Mouse (Mus musculus) spleen, postnatal 36 days (tissue): ENCODE data around the gene Dctn5.
A peak's percentile ranks its signal among the peaks of the same experiment; 100 is the strongest.
"Not testable (repeated sequence)": the region's sequence is repeated elsewhere in the genome, so short reads cannot be mapped to it uniquely, and the experiment has no call there.

Source experiments
- DNase-seq, 2 experiments: peaks; one replicate each; pipeline ENCODE4 v3.0.0; 2022; ENCODE audit warnings: low spot score in 2 of 2, mixed read lengths in 1 of 2

Gene Dctn5

DNA sequence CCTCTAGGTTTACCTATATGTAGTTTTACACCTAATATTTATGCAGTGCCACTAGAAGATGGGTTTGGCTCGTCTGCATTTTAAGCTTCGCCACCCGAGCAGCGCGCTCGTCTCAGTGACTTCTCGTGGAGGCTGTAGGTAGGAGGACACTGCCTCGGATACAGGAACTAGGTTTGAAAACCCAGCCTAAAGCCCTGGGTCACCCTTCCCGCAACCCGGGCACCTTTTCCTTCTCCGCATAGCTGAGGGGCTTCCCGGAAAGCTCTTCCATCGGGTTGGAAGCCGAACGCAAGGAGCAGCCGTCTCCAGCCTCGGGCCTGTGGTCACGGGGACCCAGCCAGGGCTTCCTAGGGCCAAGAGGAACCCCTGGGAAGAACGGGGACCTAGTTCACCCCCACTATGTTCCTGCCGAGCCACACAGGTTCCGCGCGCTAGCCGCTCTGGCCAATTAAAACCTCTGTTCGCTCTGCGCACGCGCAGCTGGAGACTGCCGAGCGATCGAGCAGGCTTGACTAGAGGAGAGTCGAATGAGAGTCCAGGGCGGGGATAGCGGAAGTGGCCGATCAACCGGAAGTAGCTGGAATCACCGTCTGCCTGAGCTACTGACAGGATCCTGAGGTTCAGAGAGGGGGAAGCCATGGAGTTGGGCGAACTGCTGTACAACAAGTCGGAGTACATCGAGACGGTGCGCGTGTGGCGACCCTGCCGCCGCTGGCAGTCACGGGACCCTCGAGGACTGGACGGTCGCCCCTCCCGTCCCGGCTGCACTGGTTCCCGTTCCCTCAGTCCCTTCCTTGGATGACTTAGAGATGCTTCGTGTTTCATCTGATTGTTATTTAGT lies at the start of gene Dctn5, which contains the start of gene Palb2:
Gene Dctn5 (plus strand): TSS at position 545 of the 841 bp plus-strand sequence.
Gene Palb2 (minus strand): TSS at position 489 of the 841 bp plus-strand sequence.
- DNase-seq, result peak; percentile 98 to 99

DNA sequence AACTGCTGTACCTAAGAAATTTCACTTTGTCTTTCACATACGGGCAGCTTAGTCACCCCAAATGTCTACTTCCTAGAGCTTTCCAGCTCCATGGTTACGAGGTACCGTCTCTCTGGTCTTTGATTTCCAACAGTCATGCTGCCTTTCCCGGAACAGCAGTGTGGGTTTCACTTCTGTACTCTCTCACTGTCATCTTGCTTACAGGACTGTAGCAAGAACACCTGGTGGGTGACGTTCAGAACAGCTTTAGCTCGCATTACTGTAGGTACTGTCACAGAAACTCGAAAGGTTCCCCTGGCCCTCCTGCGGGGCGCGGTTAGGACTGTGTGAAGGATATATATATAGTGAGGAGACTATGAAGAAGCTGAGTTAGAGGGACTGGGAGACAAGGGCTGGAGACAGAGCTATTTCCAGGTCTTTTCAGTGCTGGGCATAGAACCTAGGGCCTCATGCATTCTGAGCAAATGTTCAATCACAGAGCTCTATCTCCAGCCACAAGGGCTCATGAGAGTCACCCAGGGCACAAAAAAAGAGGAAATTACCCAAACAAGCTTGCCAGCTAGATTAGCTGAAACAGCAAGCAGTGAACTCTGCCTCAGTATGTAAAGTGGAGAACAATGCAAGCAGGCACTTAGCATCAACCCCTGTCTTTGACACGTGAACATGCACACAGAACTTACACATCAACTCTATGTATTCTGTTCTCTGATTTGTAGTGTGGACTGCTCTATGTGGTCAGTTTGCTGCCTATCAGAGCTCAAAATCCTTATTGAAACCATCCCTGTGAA lies 45.5 kb upstream of the Dctn5 start:
- DNase-seq, result peak; percentile 41 to 47

DNA sequence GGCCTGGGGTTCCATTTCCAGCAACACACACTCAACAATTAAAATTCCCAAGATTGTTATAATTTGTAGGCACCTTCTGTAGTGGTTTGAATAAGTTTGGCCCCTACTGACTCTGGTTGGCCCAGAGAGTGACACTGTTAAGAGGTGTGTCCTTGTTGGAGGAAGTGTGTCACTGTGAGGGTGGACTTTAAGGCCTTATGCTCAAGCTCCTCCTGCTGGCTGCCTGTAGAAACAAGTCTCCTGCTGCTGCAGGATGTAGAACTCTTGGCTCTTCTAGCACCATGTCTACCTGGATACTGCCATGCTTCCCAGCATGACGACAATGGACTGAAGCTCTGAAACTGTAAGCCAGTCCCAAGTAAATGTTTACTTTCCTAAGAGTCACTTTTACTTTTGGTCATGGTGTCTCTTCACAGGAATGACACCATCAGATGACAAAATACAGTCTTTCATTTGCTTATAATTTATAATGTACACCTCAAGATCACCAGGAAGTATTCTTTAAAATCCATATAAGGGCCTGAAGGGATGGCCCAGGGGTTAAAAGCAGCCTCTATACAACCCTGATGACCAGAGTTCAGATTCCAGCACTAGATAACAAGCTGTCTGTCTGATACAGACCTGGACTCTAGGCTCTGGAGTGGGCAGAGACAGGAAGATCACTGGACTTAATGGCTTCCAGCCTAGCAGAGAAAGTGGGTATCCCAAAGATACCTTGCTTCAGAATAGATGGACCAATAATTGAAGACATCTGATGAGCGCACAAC lies 38.1 kb upstream of the Dctn5 start:
- DNase-seq, result peak; percentile 14 to 38

DNA sequence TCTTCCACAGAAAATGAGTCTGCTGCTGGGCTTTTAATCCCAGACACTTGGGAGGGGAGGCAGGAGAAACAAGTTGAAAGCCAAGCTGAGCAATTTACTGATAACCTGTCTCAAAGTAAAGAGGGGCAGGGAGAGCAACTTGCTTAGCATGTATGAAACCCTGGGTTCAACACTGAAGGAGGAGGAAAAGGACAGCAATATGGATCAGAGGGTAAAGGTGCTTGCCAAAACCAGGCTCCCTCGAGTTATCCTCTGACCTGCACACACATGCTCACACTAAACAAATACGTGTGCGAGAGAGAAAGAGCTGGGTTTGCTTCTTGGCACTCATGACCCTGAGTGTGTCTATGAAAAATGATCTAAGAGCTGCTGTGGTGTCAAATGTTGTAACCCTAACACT lies 34.8 kb upstream of the Dctn5 start:
- DNase-seq, result no peak

DNA sequence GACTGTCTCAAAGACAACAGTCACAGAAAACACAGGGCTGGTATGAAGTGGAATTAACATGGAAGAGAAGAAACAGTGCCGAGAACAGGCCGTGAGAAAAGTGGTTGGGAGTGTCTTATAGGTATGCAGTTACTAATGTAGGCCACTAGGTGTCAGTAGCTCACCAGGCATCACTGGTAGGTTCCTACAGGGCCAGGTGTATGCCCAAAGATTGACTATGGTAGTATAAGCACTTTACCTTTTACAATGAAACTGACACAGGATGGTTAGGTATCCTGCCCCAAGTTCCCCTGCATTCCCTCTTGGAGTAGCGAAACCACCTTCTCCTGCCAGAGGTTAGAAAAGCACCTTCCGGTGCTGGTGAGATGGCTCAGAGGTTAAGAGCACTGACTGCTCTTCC lies 33.6 kb upstream of the Dctn5 start:
- DNase-seq, result peak; percentile 32 to 33

DNA sequence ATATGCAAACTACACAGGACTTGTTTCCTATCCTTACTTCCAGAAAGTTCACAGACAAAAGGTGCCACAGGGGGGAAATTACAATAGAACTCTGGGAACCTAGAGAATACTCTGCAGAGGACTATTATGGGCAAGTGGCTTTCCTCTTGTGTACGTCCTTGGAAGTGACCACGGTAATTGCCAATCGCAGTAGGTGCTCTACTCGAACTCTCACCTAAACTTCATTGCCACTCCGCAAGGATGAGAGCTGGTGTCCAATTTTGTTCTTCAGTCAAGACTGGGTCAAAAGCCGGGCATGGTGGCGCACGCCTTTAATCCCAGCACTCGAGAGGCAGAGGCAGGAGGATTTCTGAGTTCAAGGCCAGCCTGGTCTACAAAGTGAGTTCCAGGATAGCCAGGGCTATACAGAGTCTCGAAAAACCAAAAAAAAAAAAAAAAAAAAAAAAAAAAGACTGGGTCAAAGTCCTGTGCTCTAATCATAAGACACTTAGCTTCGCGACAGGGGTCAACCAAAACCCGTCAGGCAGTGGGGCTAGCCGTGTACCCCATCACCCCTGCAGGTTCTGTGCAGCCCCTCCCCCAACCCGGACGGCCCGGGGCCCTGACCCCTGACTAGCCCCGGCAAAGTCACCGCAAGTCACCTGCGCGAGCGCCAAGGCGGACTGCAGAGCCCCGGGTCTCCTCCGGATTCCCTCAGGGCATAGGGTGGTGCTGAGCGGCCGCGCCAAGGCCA lies 31.7 kb upstream of the Dctn5 start:
- DNase-seq, result not testable (repeated sequence)

DNA sequence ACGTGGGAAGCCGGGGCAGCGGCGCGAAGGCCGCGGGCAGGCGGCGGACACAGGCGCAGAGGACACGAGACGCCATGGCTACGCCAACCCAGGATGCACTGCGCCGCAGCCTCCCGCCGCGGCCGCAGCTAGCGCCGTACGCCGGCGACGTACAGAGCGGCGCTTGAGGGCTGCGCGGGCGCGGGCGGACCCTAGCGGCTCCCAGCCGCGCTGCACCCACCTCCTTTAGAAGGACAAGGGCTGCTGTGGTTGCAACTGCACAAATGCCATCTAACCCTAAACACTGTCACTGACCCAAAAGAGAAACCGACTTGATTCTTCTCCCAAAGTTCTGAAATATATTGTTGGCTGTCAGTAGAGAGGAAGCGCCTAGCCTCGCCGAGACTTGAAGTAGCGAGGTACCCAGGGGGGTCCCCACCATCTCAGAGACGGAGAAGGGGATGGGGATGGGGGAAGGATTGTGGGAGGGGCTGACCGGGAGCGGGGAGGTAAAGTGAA lies 31.0 kb upstream of the Dctn5 start, which contains the start of gene Ndufab1:
Gene Ndufab1 (minus strand): TSS at position 140 of the 498 bp plus-strand sequence.
- peak; percentile 85 for DNase-seq

DNA sequence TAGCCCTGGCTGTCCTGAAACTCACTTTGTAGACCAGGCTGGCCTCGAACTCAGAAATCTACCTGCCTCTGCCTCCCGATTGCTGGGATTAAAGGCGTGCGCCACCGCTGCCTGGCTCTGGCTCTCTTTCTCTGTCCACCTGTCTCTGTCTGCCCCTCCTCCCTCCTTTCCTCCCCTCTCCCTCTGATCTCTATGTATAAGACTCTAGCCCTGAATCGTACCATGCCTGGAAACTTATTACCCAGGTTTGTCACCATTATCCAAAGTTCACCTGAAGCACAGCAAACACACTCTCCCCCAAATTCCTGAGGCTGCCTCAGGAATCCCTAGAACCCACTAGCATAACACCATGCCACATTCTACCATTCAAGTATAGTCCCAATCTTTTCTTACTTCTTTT lies 24.6 kb upstream of the Dctn5 start:
- no peak for DNase-seq

DNA sequence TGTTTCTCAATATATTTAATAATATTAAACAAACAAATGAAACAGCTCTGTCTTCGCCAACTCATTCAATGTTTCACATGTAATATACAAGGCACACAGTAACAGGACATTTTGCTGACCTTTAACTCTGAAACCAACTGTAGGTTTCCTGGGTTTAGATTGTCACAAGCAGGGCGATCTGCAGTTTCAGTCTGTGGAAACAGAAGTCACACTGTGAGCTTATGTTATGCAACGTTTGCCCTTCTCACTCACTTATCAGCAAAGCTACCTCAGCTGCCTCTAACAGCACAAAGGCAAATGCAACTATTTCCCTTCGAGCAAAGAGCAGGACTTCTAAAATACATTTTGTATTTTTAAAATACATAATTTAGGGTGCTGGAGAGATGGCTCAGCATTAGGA lies 9.3 kb upstream of the Dctn5 start:
- no peak for DNase-seq

DNA sequence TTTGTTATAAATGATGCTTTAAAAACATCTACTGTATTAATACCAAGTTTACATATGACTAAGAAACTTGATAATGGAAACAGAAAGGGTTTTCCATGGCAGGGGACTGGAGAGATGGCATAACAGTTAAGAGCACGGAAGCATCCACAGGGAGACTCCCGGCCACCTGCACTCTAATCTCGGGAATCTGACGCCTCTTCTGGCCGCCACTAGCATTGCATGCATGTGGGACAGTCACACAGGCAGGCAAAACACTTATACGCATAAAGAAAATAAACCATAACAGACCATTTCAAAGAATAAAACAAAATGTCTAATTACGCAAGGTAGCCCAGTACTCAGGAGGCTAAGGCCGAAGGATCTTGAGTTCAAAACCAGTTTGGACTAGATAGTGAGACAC lies 7.2 kb upstream of the Dctn5 start:
- DNase-seq, result no peak

DNA sequence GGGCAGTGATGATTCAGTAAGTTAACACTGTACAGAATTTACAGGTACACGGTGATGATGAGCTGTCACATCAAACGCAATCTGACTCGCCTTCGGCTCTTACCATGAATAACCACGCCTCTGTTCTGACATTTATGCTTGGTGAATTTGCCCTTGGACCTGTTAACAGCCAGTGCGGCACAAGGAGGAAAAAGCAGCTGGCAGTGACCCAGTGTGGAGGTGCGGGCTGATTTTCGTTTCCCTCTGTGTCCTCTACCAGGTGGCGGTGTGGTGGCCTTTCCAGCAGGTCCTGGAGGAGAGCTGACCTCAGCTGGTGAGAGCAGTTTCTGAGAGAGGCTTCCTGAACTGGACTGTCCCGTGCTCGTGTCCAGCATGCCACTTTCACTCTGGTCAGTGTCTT lies 5.9 kb upstream of the Dctn5 start:
- DNase-seq, result no peak

DNA sequence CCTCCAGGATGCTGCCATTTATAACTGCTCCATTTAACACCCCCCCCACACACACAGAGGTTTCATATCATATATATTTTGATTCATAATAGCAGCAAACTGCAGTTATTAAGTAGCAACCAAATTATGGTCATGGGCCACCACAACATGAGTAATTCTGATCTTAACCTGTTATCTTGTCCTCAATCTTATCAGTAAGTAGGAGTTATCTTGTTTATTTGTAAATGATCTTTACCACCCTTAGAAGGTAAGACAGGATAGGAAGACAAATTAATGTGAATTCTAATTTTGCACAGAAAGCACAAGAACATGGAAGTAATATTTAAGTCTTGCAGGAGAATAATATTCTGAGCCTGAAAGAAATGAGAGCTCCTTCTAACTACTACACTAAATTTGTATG lies 1.0 kb upstream of the Dctn5 start:
- DNase-seq, result no peak

DNA sequence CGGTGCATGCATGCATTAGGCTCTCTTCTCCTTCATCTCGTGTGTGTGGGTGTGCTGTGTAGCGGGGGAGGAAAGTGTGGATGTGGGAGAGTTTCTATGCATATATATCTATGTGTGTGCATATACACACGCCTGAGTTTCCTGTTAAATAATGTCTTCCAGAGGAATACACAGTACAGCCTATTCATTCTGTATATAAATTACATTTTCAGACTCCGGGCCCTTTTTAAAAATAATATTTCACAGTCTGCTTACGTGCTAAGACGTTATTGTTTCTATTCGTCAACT lies 441 bp downstream of the Dctn5 start:
- no peak for DNase-seq

DNA sequence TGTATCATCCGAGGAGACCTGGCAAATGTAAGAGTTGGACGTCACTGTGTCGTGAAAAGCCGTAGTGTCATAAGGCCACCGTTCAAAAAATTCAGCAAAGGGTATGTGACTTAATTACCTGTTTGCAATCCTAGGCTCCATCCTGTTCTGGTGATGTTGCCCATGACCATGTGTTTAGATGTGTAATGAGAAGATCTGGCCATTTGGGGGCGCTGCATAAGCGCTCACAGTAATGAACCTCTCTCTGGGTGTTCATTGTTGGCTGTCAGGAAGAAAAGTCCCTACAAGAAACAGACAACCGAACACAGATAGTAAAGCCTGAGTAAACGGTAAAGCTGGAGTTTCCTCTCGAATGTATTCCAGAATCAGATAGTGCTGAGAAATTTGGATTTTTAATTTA lies 2.2 kb downstream of the Dctn5 start:
- peak in 1 of 2 experiments; percentile 15 for DNase-seq

DNA sequence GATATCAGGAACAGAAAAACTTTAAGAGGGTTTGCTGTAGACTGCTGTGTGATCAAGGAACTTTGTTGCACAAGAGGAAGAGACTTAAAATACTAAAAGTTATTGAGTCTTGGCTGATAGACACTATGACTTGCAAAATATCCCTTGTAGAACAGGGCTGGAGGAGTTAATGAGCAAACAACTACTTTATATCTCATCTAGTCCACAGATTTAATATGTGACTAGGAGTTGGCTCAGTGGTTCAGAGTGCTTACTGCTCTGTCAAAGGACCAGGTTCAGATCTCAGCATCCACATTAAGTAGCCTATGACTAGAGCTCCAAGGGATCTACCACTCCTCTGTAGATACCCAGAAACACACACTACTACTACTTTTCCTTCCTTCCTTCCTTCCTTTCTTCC lies 4.2 kb downstream of the Dctn5 start:
- no peak for DNase-seq

DNA sequence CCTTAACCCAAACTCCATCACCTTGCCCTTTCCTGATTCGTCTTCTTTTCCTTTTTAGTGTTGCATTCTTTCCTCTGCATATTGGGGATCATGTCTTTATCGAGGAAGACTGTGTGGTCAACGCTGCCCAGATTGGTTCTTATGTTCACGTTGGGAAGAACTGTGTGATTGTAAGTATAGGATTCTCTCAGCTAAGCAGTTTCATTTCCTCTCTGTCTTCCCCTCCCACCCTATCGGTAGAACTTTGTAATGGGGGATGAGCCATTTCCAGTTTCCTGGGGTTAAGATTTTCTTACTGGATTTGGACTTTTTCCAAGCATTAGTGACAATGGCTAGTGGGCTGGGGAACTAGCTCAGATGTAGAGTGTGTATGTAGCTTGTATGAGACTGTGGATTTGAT lies 5.3 kb downstream of the Dctn5 start:
- DNase-seq, result no peak

DNA sequence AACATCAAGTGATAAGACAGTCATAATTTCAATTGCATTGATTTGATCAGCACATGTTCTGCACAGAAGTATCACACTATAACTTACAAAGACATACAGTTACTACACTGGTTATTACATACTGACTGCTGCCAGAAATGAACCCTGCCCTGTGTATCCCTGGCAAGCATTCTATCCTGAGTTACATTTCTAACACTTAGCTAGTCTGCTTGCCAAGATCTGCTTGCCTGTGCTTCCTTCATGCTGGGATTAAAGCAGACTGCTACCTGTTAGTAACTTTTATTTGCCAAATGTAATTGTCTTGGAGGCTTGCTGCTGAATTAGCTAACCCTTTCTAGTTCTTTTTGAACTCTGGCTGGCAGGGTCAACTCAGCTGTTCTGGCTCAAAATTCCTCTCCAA lies 8.2 kb downstream of the Dctn5 start:
- DNase-seq, result no peak

DNA sequence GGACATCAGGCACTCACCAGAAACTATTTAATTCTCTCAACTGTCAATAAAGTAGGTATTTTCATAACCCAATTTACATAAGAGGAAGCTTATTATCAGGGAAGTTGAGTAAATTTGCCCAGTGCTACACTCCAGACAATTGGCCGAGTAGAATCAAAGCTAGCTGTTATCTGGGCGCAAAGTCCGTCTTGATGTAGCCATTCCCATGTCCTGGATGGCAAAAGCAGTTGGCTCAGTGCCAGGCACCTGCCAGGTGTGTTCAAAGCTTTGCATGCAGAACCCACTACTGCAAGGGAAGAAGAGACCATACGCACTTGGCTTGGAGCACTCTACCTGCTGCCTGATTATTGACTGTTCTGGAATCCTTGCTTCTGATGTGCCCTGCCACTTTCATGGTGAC lies 19.6 kb downstream of the Dctn5 start:
- DNase-seq, result no peak

DNA sequence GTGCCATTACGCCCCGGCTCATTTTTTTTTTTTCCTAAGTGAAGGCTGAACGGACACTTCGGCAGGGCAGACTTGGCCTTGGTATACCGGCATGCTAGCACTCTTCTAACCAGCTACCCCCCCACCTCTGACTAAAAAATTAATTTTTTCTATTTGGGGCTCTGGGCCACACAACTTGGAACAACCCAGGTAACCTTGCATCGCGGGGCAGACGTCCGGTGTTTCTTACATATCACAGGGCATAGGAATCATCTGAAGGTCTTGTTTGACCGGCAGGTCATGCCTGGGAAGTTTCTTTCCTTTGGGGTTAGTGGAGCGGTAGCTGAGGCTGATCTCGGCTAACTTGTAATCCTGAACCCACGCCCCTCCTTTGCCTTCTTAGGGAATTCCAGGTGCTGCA lies 25.6 kb downstream of the Dctn5 start:
- DNase-seq, result no peak

DNA sequence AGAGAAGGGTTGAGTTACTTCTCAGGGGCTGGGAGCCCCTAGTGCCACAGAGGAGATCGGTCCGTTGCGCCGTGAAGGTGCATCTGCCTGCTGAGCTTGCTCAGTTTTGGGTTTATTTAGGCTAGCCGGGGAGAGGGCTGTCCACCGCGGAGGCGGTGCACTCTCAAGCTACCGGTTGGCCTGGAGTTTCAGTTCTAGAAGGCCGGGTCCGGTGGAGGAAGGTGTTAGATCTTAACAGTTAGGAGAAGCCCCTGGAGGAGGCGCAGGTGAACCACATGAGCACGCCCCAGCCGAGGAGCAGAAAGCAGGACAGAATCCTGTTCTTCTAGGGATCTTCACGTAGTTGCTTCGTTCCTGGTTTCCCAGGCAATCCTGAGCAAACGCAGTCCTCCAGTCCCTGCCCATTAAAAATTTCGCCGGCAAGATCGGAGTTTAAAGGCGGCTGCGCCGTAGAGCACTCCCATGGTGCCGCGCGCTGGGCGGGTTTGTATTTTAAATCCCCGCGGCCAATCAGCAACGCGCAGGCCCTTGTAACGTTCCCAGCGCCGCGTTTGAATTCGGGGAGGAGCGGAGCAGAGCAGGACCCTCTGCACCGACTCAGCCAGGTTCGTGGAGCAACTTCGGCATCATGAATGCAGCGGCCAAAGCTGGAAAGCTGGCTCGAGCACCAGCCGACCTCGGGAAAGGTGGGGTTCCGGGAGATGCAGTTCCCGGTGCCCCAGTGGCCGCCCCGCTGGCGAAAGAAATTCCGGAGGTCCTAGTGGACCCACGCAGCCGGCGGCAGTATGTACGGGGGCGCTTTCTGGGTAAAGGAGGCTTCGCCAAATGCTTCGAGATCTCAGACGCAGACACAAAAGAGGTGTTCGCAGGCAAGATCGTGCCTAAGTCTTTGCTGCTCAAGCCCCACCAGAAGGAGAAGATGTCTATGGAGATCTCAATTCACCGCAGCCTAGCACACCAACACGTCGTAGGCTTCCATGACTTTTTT lies 26.4 kb downstream of the Dctn5 start, which contains the start of gene Plk1:
Gene Plk1 (plus strand): TSS at position 525 of the 988 bp plus-strand sequence.
- peak; percentile 69 to 81 for DNase-seq
